Mouse (Mus musculus) MEL (cell line): ENCODE data around the gene E2f1. TPM values are rescaled to one million over a fixed set of nuclear protein-coding genes. Genes with fewer than 3 reads are reported as not detected.

Experiments
- DNase-seq: peaks from one replicate; pipeline ENCODE4 v3.0.0; 2011; ENCODE audit warnings: low read depth, low spot score
- H3K27ac ChIP-seq: 2 replicates; pipeline ENCODE4 v1.5.1; 2012; ENCODE audit warnings: low read depth, mild to moderate bottlenecking, control low read depth, low read length, moderate library complexity; ENCODE audit not compliant: control insufficient read depth
- H3K27me3 ChIP-seq, 2 experiments: fragments of 150-350 bp in 1 of 2; sonication (generic) in 1 of 2; 2 replicates each; pipeline ENCODE4 v1.6.1; 2012; ENCODE audit warnings: low read length in 2 of 2, mild to moderate bottlenecking in 2 of 2, improper control_type of control experiment in 1 of 2, moderate library complexity in 1 of 2; ENCODE audit not compliant: insufficient read depth in 2 of 2, control insufficient read depth in 1 of 2
- H3K36me3 ChIP-seq, 2 experiments: 2 replicates each; pipeline ENCODE4 v1.6.1; 2012 to 2014; ENCODE audit warnings: low read length in 2 of 2, improper control_type of control experiment in 1 of 2, inconsistent platforms in 1 of 2, mild to moderate bottlenecking in 1 of 2; ENCODE audit not compliant: insufficient read depth in 2 of 2, control insufficient read depth in 1 of 2
- H3K4me1 ChIP-seq, 2 experiments: fragments of 150-350 bp in 1 of 2; sonication (generic) in 1 of 2; 2 replicates each; pipeline ENCODE4 v1.6.1; 2012; ENCODE audit warnings: low read length in 2 of 2, improper control_type of control experiment in 1 of 2, mild to moderate bottlenecking in 1 of 2; ENCODE audit not compliant: insufficient read depth in 2 of 2, control insufficient read depth in 1 of 2
- H3K4me3 ChIP-seq, 2 experiments: fragments of 150-350 bp in 1 of 2; sonication (generic) in 1 of 2; 2 replicates each; pipeline ENCODE4 v1.5.1; 2012; ENCODE audit warnings: low read depth in 2 of 2, low read length in 2 of 2, mild to moderate bottlenecking in 2 of 2, moderate library complexity in 2 of 2, control low read depth in 1 of 2, improper control_type of control experiment in 1 of 2; ENCODE audit not compliant: control insufficient read depth in 1 of 2, insufficient read depth in 1 of 2
- H3K79me2 ChIP-seq: 2 replicates; pipeline ENCODE4 v1.6.1; 2012; ENCODE audit warnings: mild to moderate bottlenecking, low read length, moderate library complexity; ENCODE audit not compliant: control insufficient read depth, poor library complexity, insufficient read depth
- H3K9ac ChIP-seq: 2 replicates; pipeline ENCODE4 v1.6.1; 2012; ENCODE audit warnings: low read depth, mild to moderate bottlenecking, control low read depth, low read length, moderate library complexity; ENCODE audit not compliant: control insufficient read depth, poor library complexity, severe bottlenecking
- H3K9me3 ChIP-seq: fragments of 150-350 bp; sonication (generic); replicated peaks from 2 replicates; pipeline ENCODE4 v1.6.1; 2012; ENCODE audit warnings: mild to moderate bottlenecking, low read length, improper control_type of control experiment, moderate library complexity; ENCODE audit not compliant: insufficient read depth
- BHLHE40 ChIP-seq: IDR thresholded peaks from 2 replicates; pipeline ENCODE4 v1.6.1; 2012; ENCODE audit warnings: low read depth, mild to moderate bottlenecking, inconsistent platforms, low read length, improper control_type of control experiment, borderline replicate concordance
- CHD1 ChIP-seq: IDR thresholded peaks from 2 replicates; pipeline ENCODE4 v1.6.1; 2012; ENCODE audit warnings: low read depth, mild to moderate bottlenecking, inconsistent platforms, low read length, improper control_type of control experiment
- CTCF ChIP-seq, 3 experiments: IDR thresholded peaks in 2 of 3; conservative IDR thresholded peaks in 1 of 3; 2 replicates each; pipeline ENCODE4 v1.5.1; 2011 to 2012; ENCODE audit warnings: low read length in 3 of 3, low read depth in 2 of 3, mild to moderate bottlenecking in 2 of 3, improper control_type of control experiment in 1 of 3, inconsistent platforms in 1 of 3, mixed read lengths in 1 of 3, moderate library complexity in 1 of 3; ENCODE audit not compliant: control insufficient read depth in 1 of 3, insufficient read depth in 1 of 3, poor library complexity in 1 of 3, severe bottlenecking in 1 of 3
- ETS1 ChIP-seq: IDR thresholded peaks from 2 replicates; pipeline ENCODE4 v1.6.1; 2012; ENCODE audit warnings: low read depth, mild to moderate bottlenecking, inconsistent platforms, low read length, improper control_type of control experiment, moderate library complexity
- HCFC1 ChIP-seq: IDR thresholded peaks from 2 replicates; pipeline ENCODE4 v1.6.1; 2012; ENCODE audit warnings: low read depth, mild to moderate bottlenecking, inconsistent platforms, low read length, improper control_type of control experiment, moderate library complexity
- MAFK ChIP-seq: IDR thresholded peaks from 2 replicates; pipeline ENCODE4 v1.6.1; 2011; ENCODE audit warnings: low read depth, mild to moderate bottlenecking, low read length, improper control_type of control experiment, borderline replicate concordance
- MEF2A ChIP-seq: IDR thresholded peaks from 2 replicates; pipeline ENCODE4 v1.6.1; 2014; ENCODE audit warnings: low read depth, mild to moderate bottlenecking, inconsistent platforms, low read length, improper control_type of control experiment; ENCODE audit not compliant: poor library complexity, insufficient replicate concordance, severe bottlenecking; ENCODE audit errors: extremely low read depth
- MYB ChIP-seq: IDR thresholded peaks from 2 replicates; pipeline ENCODE4 v1.6.1; 2011; ENCODE audit warnings: mild to moderate bottlenecking, low read depth, low read length, improper control_type of control experiment
- NRF1 ChIP-seq: IDR thresholded peaks from 2 replicates; pipeline ENCODE4 v1.6.1; 2014; ENCODE audit warnings: low read depth, mild to moderate bottlenecking, inconsistent platforms, low read length, improper control_type of control experiment, moderate library complexity; ENCODE audit not compliant: poor library complexity, insufficient read depth, severe bottlenecking
- POLR2AphosphoS5 ChIP-seq: IDR thresholded peaks from 2 replicates; pipeline ENCODE4 v1.6.1; 2012; ENCODE audit warnings: low read depth, borderline replicate concordance, mild to moderate bottlenecking, inconsistent platforms, low read length, moderate library complexity, mixed read lengths
- RAD21 ChIP-seq: IDR thresholded peaks from 2 replicates; pipeline ENCODE4 v1.6.1; 2011; ENCODE audit warnings: mild to moderate bottlenecking, low read depth, low read length, improper control_type of control experiment
- SIN3A ChIP-seq: IDR thresholded peaks from 2 replicates; pipeline ENCODE4 v1.6.1; 2012; ENCODE audit warnings: low read length, improper control_type of control experiment, inconsistent platforms
- SMC3 ChIP-seq: IDR thresholded peaks from 2 replicates; pipeline ENCODE4 v1.6.1; 2011; ENCODE audit warnings: low read depth, low read length, improper control_type of control experiment
- TAL1 ChIP-seq: IDR thresholded peaks from 2 replicates; pipeline ENCODE4 v1.6.1; 2012; ENCODE audit warnings: mild to moderate bottlenecking, inconsistent platforms, low read length, moderate library complexity, mixed read lengths
- TBP ChIP-seq: IDR thresholded peaks from 2 replicates; pipeline ENCODE4 v1.8.0; 2011; ENCODE audit warnings: low read depth, low read length, improper control_type of control experiment
- TCF12 ChIP-seq: IDR thresholded peaks from 2 replicates; pipeline ENCODE4 v1.6.1; 2014; ENCODE audit warnings: low read depth, mild to moderate bottlenecking, inconsistent platforms, low read length, improper control_type of control experiment, moderate library complexity
- USF2 ChIP-seq, 2 experiments: IDR thresholded peaks; 2 replicates each; pipeline ENCODE4 v1.6.1; 2011 to 2012; ENCODE audit warnings: improper control_type of control experiment in 2 of 2, low read length in 2 of 2, borderline replicate concordance in 1 of 2, inconsistent platforms in 1 of 2, low read depth in 1 of 2, mild to moderate bottlenecking in 1 of 2; ENCODE audit not compliant: insufficient read depth in 1 of 2
- ZKSCAN1 ChIP-seq: IDR thresholded peaks from 2 replicates; pipeline ENCODE4 v1.6.1; 2012; ENCODE audit warnings: low read depth, mild to moderate bottlenecking, inconsistent platforms, low read length, improper control_type of control experiment, moderate library complexity
- polyA plus RNA-seq, 2 experiments: library from polyadenylated mRNA; stranded (reverse) in 1 of 2; unstranded in 1 of 2; fragments of >175 nt in 1 of 2; fragments of >200 nt in 1 of 2; gene quantifications; 2 replicates each; pipeline versions ENCODE4 v1.2.1 to v1.2.4; 2012; ENCODE audit warnings: low replicate concordance in 2 of 2, low read depth in 1 of 2; ENCODE audit not compliant: insufficient read length in 2 of 2, insufficient read depth in 1 of 2, missing spikeins in 1 of 2
- total RNA-seq: library from RNA; depleted of rRNA; stranded (reverse); fragments of 300-350 nt; gene quantifications from 2 replicates; pipeline ENCODE4 v1.2.3, GENCODE M21; 2012

The E2f1 gene
- total and polyA plus RNA-seq, 3 experiments, result 17.4 to 41.6 TPM; not detected in 1

DNA sequence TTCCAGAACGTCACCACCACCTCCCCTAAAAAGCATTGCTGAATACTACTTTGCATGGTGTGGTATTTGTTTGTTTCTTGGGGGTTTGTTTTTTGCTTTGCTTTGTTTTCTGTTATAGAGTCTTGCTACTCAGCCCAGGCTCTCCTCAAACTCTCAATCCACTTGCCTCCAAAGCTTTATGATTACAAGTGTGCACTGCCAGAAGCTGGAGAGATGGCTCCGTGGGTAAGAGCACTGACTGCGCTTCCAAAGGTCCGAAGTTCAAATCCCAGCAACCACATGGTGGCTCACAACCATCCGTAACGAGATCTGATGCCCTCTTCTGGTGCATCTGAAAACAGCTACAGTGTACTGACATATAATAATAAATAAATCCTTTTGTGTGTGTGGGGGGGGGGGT lies 30.9 kb upstream of the E2f1 start:
- no peak for TF ChIP-seq NRF1
- TF ChIP-seq SMC3, result peak; percentile 25; the same call in 1 of the 2 replicates
- TF ChIP-seq TBP, result peak; percentile 96
- peak in 1 of 3 experiments; percentile 36; a peak in 2 of 6 replicates for TF ChIP-seq CTCF (IDR thresholded peaks at IDR 0.05 in 2 of 3, conservative IDR thresholded peaks at IDR 0.05 in 1 of 3; ENCODE audit: control insufficient read depth in 1 of 3, insufficient read depth in 1 of 3, low read depth in 2 of 3, low read length in 3 of 3, poor library complexity in 1 of 3, severe bottlenecking in 1 of 3)
- Histone ChIP-seq H3K27ac (no peak overlapping the region), H3K36me3 (peaks cover 0 to 3% of the 10 kb centered on the region in 2 experiments; a peak in 1 of 4 replicates), H3K79me2 (peaks cover 1% of the 10 kb centered on the region; the same call in 1 of the 2 replicates), H3K4me3 (no peak overlapping the region), H3K9me3 (no peaks in the 10 kb centered on the region), H3K4me1 (peaks cover 2 to 3% of the 10 kb centered on the region in 2 experiments; a peak in 2 of 4 replicates), H3K9ac (no peak overlapping the region), H3K27me3 (no peaks in the 10 kb centered on the region)
- DNase-seq, result no peak

DNA sequence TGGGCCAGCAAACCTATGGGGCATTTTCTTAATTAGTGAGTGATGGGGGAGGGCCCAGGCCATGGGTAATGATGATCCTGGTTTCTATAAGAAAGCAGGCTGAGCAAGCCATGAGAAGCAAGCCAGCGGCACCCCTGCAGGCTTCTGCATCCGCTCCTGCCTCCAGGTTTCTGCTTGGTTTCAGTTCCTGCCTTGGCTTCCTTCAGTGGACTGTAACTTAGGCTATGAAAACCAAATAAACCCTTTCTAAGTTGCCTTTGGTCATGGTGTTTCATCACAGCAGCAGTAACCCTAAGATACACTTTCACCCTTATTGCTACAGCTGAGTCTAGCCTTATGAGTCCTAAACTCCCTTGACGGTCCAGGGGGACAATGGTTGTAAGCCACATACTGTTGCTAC lies 27.7 kb upstream of the E2f1 start:
- no peaks in the 10 kb centered on the region for H3K27me3 ChIP-seq
- no peaks in the 10 kb centered on the region for H3K79me2 ChIP-seq
- no peak overlapping the region for H3K4me3 ChIP-seq
- no peak overlapping the region for H3K27ac ChIP-seq
- H3K36me3 ChIP-seq, result no peaks in the 10 kb centered on the region
- no peak overlapping the region for H3K9ac ChIP-seq
- no peaks in the 10 kb centered on the region for H3K9me3 ChIP-seq
- no peak for DNase-seq
- H3K4me1 ChIP-seq, result no peaks in the 10 kb centered on the region
- TF ChIP-seq TAL1 (no peak), ZKSCAN1 (no peak), SIN3A (no peak), ETS1 (no peak), TBP (no peak), HCFC1 (no peak), POLR2AphosphoS5 (no peak), TCF12 (no peak), MYB (no peak), RAD21 (no peak), BHLHE40 (no peak), MEF2A (no peak), MAFK (no peak), SMC3 (no peak), CHD1 (no peak), USF2 (IDR thresholded peaks at IDR 0.05; ENCODE audit: borderline replicate concordance in 1 of 2, insufficient read depth in 1 of 2, low read depth in 1 of 2, low read length in 2 of 2) (no peak)
